Mouse (Mus musculus): ENCODE measurements around the gene Itprip. TPM values are rescaled to one million over a fixed set of nuclear protein-coding genes. Genes with fewer than 3 reads are reported as not detected.

The Itprip gene
- polyA plus RNA-seq, 1 experiment from 2014 or later: 8.1 TPM

- Histone ChIP-seq H3K4me1 (replicated peaks) (peaks cover 50% of the 10 kb centered on the region), H3K27me3 (no peaks in the 10 kb centered on the region), H3K9me3 (no peaks in the 10 kb centered on the region), H3K4me2 (no peak overlapping the region), H3K36me3 (no peaks in the 10 kb centered on the region), H3K9ac (no peak overlapping the region), H3K27ac (replicated peaks) (no peak overlapping the region), H3K4me3 (no peak overlapping the region)
- 67% methylated on average over 7 of the region's 7 CpGs for WGBS
- no peak for ATAC-seq (ENCODE audit: low read depth)
Observed at GRCm38 (mm10) chr19:47913344-47913743, 5.8 kb downstream of the Itprip start.

DNA sequence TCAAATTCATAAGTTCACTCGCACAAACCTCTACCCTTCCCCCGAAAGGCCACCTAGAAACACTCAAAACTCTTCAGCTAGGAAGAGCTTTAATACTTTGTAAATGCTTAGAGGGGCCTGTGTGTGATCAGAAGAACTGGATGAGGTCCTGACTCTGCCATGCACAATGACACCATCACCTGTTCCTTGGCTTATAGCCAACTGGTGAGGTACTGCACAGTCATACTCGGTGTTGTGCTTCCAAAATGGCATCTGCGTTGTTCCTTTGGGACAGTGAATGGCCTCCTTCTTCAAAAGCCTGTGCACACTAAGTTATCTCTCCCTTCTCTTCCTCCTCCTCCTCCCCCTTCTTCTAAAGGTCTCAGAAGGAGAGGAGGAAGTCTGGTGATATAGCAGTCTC, 8.3 kb downstream of the Itprip start:
- no peaks in the 10 kb centered on the region for H3K36me3 ChIP-seq
- H3K27ac ChIP-seq (replicated peaks): peak overlapping the region; percentile 97; the same call in 1 of the 2 replicates
- no peak for ATAC-seq (ENCODE audit: low read depth)
- H3K4me2 ChIP-seq: no peak overlapping the region
- peaks cover 30% of the 10 kb centered on the region for H3K4me1 ChIP-seq (replicated peaks)
- H3K9me3 ChIP-seq: no peaks in the 10 kb centered on the region
- no peak overlapping the region; the same call in 1 of the 2 replicates for H3K9ac ChIP-seq
- WGBS: 87% methylated on average over 4 of the region's 4 CpGs
- H3K27me3 ChIP-seq: no peaks in the 10 kb centered on the region
- H3K4me3 ChIP-seq: no peak overlapping the region

DNA sequence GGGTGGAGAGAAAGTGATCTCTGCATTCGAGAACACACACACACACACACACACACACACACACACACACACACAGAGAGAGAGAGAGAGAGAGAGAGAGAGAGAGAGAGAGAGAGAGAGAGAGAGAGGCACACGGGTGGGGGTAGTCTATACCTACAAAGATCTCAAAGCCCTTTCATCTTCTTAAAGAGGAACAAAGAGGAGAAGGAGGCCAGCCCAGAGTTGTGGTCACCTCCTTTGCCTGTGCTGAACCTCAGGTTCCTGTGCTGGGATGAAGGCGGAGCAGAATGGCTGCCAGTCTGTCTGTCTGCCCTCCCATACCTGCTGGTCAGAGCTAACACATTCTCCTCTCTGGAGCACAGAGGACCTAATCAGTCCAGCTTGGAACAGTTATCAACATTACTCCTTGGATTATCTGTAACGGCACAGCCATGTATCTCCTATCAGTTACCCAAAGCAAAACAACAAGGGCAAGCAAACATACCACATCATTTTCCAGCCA, 8.9 kb downstream of the Itprip start:
- Histone ChIP-seq H3K4me2 (peak overlapping the region; percentile 59), H3K4me1 (replicated peaks) (peaks cover 35% of the 10 kb centered on the region), H3K27ac (replicated peaks) (peak overlapping the region; percentile 97), H3K36me3 (no peaks in the 10 kb centered on the region), H3K4me3 (no peak overlapping the region), H3K9me3 (no peaks in the 10 kb centered on the region), H3K27me3 (no peaks in the 10 kb centered on the region), H3K9ac (peak overlapping the region; percentile 87)
- 36% methylated on average over 4 of the region's 4 CpGs for WGBS
- ATAC-seq (ENCODE audit: low read depth): peak; percentile 16; the same call in 1 of the 2 replicates

DNA sequence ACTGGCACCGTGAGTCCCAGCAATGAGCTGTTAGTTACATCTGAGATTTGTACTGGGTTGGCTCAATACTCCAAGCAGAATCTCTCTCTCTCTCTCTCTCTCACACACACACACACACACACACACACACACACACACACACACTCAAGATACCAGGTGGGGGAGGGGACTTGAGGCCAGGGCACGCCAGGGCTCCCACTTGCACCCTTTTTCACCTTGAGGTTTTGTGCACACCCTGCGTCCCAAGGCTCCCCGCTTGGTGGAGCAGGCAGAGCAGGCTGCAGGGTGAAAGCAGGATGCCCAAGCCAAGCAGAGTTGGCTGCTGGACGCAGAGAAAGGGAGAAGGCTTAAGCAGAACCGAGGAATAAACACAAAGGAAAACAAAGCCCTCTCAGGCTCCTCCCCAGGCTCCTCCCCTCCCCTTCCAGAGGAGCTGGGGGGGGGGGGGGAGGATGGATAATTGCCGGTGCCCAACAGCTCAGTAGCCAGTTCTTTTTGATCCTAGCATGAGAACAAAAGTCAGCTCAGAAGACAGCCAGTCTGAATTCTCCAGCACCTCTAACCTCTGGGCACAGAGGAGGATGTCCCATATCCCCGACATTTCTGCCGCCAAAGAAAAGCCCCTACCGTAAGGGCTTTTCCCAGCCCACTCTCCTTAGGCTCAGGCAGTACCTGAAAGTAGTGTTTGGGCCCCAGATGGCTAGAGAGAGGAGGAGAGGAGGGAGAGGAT, 9.5 kb downstream of the Itprip start:
- Histone ChIP-seq H3K4me3 (peak overlapping the region; percentile 35), H3K27ac (replicated peaks) (peak overlapping the region; percentile 97), H3K4me1 (replicated peaks) (peaks cover 41% of the 10 kb centered on the region), H3K36me3 (no peaks in the 10 kb centered on the region), H3K9me3 (no peaks in the 10 kb centered on the region), H3K4me2 (peak overlapping the region; percentile 59), H3K27me3 (no peaks in the 10 kb centered on the region), H3K9ac (peak overlapping the region; percentile 87)
- WGBS: under 1% methylated on average over 10 of the region's 10 CpGs
- ATAC-seq (ENCODE audit: low read depth): peak; percentile 89

DNA sequence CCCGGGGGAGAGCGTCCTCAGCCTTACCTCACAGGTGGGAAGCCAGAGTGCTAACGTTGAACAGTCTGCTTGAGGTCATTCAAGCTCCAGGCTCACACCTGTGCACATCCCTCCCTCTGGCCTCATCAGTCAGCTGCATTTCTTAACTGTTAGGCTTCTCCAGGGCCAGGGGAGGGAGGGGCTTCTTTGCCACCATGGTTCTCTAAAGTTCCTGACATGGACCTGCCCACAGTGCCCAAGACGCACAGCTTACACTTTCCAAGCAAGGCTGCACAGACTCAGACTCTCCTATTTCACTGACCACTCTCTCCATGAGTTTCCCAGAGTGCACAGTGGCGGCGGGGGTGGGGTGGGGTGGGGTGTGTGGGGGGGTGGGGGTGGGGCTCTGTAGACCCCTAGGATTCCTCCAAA, 10.1 kb downstream of the Itprip start:
- H3K4me3 ChIP-seq: 0 out of 2 replicates have a peak overlapping the region, but pooled peaks have one; percentile 35

GRCm38 (mm10) chr19:47907596-47907995, 11.5 kb downstream of the Itprip start:
- H3K4me2 ChIP-seq: no peak overlapping the region
- 97% methylated on average over 9 of the region's 9 CpGs for WGBS
- no peak for ATAC-seq (ENCODE audit: low read depth)
- H3K27me3 ChIP-seq: no peaks in the 10 kb centered on the region
- H3K36me3 ChIP-seq: no peaks in the 10 kb centered on the region
- H3K9ac ChIP-seq: no peak overlapping the region
- H3K9me3 ChIP-seq: no peaks in the 10 kb centered on the region
- no peak overlapping the region for H3K4me3 ChIP-seq
- no peak overlapping the region for H3K27ac ChIP-seq (replicated peaks)
- peaks cover 56% of the 10 kb centered on the region for H3K4me1 ChIP-seq (replicated peaks)

More for the DNA sequence above, 10.1 kb downstream of the Itprip start:
- Histone ChIP-seq H3K27ac (replicated peaks) (peak overlapping the region; percentile 97), H3K27me3 (no peaks in the 10 kb centered on the region), H3K9me3 (no peaks in the 10 kb centered on the region), H3K36me3 (no peaks in the 10 kb centered on the region), H3K9ac (peak overlapping the region; percentile 87), H3K4me1 (replicated peaks) (peaks cover 42% of the 10 kb centered on the region), H3K4me2 (peak overlapping the region; percentile 59)
- peak; percentile 44 for ATAC-seq (ENCODE audit: low read depth)
- WGBS: 29% methylated on average over 6 of the region's 6 CpGs

- Histone ChIP-seq H3K9me3 (no peaks in the 10 kb centered on the region), H3K27ac (replicated peaks) (no peak overlapping the region), H3K4me1 (replicated peaks) (peaks cover 56% of the 10 kb centered on the region), H3K9ac (no peak overlapping the region), H3K4me3 (no peak overlapping the region), H3K4me2 (no peak overlapping the region), H3K27me3 (no peaks in the 10 kb centered on the region), H3K36me3 (no peaks in the 10 kb centered on the region)
- ATAC-seq (ENCODE audit: low read depth): no peak
- 93% methylated on average over 5 of the region's 5 CpGs for WGBS
Observed at GRCm38 (mm10) chr19:47905603-47906002, 13.5 kb downstream of the Itprip start.

GRCm38 (mm10) chr19:47905081-47905480, 14.0 kb downstream of the Itprip start:
- no peaks in the 10 kb centered on the region for H3K36me3 ChIP-seq
- no peak overlapping the region for H3K27ac ChIP-seq (replicated peaks)
- H3K9ac ChIP-seq: no peak overlapping the region
- no peak for ATAC-seq (ENCODE audit: low read depth)
- peaks cover 51% of the 10 kb centered on the region for H3K4me1 ChIP-seq (replicated peaks)
- 86% methylated on average over 4 of the region's 4 CpGs for WGBS
- no peak overlapping the region for H3K4me3 ChIP-seq
- H3K4me2 ChIP-seq: no peak overlapping the region
- H3K27me3 ChIP-seq: no peaks in the 10 kb centered on the region
- no peaks in the 10 kb centered on the region for H3K9me3 ChIP-seq

GRCm38 (mm10) chr19:47903679-47904078, 15.4 kb downstream of the Itprip start:
- peak; percentile 48; the same call in 1 of the 2 replicates for ATAC-seq (ENCODE audit: low read depth)
- Histone ChIP-seq H3K4me3 (no peak overlapping the region), H3K9me3 (no peaks in the 10 kb centered on the region), H3K4me1 (replicated peaks) (peaks cover 37% of the 10 kb centered on the region), H3K27me3 (no peaks in the 10 kb centered on the region), H3K27ac (replicated peaks) (no peak overlapping the region), H3K4me2 (no peak overlapping the region), H3K36me3 (no peaks in the 10 kb centered on the region), H3K9ac (no peak overlapping the region)
- WGBS: 52% methylated on average over 4 of the region's 4 CpGs

DNA sequence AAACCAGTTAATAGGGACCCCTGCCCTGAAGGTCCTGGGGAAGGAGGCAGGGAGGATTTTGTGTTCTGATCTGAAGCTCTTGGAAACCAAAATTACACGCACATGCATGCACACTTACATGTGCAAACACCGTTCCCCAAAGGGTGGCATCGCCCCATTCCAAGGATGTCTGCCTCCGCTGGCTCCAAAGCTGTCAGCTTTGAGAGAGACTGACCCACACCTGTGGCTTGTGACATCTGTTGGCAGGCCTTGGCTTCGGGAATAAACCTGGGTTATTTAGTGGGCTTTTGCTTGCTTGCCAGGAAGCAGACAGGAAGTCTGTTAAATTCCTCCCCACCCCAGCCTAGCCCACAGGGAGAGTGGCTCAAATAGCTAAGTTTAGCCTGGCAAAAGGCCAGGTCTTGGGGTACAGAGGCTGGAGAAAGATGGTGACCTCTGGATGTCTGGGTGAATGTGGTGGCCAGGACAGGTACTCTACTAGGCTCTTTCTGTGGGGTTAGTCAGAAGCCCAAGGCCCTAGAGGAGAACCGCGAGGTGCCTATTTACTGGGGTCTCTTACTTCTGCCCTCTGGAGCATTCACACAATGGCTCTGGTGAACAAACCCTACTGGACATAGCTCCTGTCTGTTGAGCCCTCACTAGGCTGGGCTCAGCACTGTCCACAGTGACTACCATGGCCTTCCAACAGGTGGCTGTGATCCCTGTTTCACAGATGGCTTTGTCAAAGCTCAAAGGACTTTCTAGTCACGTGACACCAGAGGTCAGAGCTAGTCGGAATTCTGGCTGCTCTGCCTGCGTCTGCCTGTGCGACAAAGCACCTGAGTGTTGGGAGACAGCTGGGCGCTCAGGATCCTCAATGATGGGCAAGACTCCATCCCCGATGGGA, 16.5 kb downstream of the Itprip start:
- Histone ChIP-seq H3K4me2 (no peak overlapping the region), H3K9ac (no peak overlapping the region), H3K27me3 (no peaks in the 10 kb centered on the region), H3K4me1 (replicated peaks) (peaks cover 33% of the 10 kb centered on the region), H3K9me3 (no peaks in the 10 kb centered on the region), H3K4me3 (no peak overlapping the region), H3K36me3 (peaks cover 5% of the 10 kb centered on the region), H3K27ac (replicated peaks) (peak overlapping the region; percentile 23; the same call in 1 of the 2 replicates)
- WGBS: 74% methylated on average over 13 of the region's 13 CpGs
- no peak for ATAC-seq (ENCODE audit: low read depth)

DNA sequence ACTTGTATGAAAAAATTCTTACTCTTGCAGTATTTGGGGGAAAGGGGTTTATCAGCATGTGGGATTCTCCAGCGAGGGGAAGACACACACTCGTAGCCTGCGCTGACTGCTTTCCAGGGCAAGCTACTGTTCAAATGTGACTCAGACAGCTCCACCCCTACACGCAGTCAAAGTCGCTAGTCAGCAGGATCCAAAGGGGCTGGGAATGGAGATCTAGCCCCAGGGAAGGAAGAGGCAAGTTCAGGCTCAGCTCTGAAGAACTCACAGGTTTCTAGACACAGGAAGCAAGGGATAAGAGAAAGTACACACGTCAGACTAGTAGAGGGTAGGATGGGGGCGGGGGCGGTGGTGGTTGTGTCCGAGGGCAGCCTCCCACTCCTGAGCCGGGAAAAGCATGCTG, 18.5 kb downstream of the Itprip start:
- Histone ChIP-seq H3K9ac (no peak overlapping the region), H3K27me3 (no peaks in the 10 kb centered on the region), H3K4me1 (replicated peaks) (peaks cover 31% of the 10 kb centered on the region), H3K9me3 (no peaks in the 10 kb centered on the region), H3K4me3 (no peak overlapping the region), H3K27ac (replicated peaks) (no peak overlapping the region), H3K4me2 (no peak overlapping the region), H3K36me3 (peaks cover 25% of the 10 kb centered on the region)
- 83% methylated on average over 10 of the region's 10 CpGs for WGBS
- ATAC-seq (ENCODE audit: low read depth): no peak

DNA sequence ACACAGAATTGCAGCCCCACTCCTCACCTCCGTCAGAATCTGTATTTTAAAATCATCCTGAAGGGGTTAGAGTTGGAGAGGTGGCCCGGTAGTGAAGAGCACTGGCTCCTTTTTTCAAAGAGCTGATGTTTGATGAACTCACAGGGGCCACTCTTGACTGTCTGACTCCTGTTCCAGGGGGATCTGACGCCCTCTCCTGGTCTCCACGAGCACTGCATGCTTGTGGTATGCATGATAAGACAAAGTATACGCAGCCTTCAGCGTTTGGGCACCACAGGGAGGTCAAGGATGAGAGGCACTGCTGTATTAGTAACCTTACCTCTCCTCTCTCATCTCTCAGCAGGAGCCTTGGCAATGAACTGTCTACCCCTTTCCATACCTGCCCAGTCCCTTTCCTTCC, 19.1 kb downstream of the Itprip start:
- Histone ChIP-seq H3K27ac (replicated peaks) (no peak overlapping the region), H3K4me3 (no peak overlapping the region), H3K36me3 (peaks cover 30% of the 10 kb centered on the region), H3K9ac (no peak overlapping the region), H3K4me2 (no peak overlapping the region), H3K4me1 (replicated peaks) (peaks cover 25% of the 10 kb centered on the region), H3K27me3 (no peaks in the 10 kb centered on the region), H3K9me3 (no peaks in the 10 kb centered on the region)
- WGBS: 69% methylated on average over 6 of the region's 6 CpGs
- no peak for ATAC-seq (ENCODE audit: low read depth)
